Mouse (Mus musculus) left cerebral cortex, adult 2 months (tissue): ENCODE results near the gene Ccdc17. TPM values are rescaled to one million over a fixed set of nuclear protein-coding genes. Genes with fewer than 3 reads are reported as not detected.

ENCODE experiments used
- DNase-seq, 2 experiments: peaks; one replicate each; pipeline ENCODE4 v3.0.0; 2021 to 2022; ENCODE audit warnings: low spot score in 2 of 2, mixed read lengths in 1 of 2; ENCODE audit errors: extremely low spot score in 1 of 2
- H3K27ac ChIP-seq: fragments of 200-600 bp; 2 replicates; pipeline ENCODE4 v1.8.1; 2022
- H3K4me3 ChIP-seq: fragments of 200-600 bp; 2 replicates; pipeline ENCODE4 v1.8.1; 2022
- CTCF ChIP-seq: fragments of 200-600 bp; IDR thresholded peaks from 2 replicates; pipeline ENCODE4 v1.8.1; 2022; ENCODE audit warnings: antibody characterized with exemption, mild to moderate bottlenecking, moderate library complexity
- intact Hi-C: fragments of 180-260 bp; cut with DNase I; formaldehyde crosslinking; loops from one replicate; pipeline ENCODE4 v1.15.1; 2025
- total RNA-seq, 2 experiments: library from RNA; stranded (reverse); gene quantifications; 2 replicates each; pipeline ENCODE4 v1.2.3; 2021

Gene Ccdc17
- total RNA-seq, 2 experiments from 2014 or later = 5.7 to 6.0 TPM

GRCm38 (mm10) chr4:116612621-116613020 is 16.2 kb downstream of the Ccdc17 start:
- TF ChIP-seq CTCF = no peak
- no peak overlapping the region for H3K27ac ChIP-seq
- intact Hi-C loops = no loop called here
- DNase-seq = no peak
- H3K4me3 ChIP-seq = no peak overlapping the region

- intact Hi-C loops = no loop called here
- no peak for TF ChIP-seq CTCF
- DNase-seq = no peak
Observed at GRCm38 (mm10) chr4:116615237-116615636, 18.8 kb downstream of the Ccdc17 start.

GRCm38 (mm10) chr4:116624831-116625230 is 28.4 kb downstream of the Ccdc17 start:
- Histone ChIP-seq H3K27ac (no peak overlapping the region), H3K4me3 (no peak overlapping the region)
- no peak for DNase-seq
- intact Hi-C loops = loop anchor here (5.0 kb wide), 1 partner anchor 68 kb away; the partner anchor contains the start of genes Gpbp1l1 and Tmem69
- no peak for TF ChIP-seq CTCF

More at GRCm38 (mm10) chr4:116615237-116615636, 18.8 kb downstream of the Ccdc17 start:
- Histone ChIP-seq H3K27ac (no peak overlapping the region), H3K4me3 (no peak overlapping the region)

- Histone ChIP-seq H3K4me3 (peak overlapping the region; percentile 99), H3K27ac (peak overlapping the region; percentile 72)
- DNase-seq = peak; percentile 47 to 56
- no peak; the same call in 1 of the 2 replicates for TF ChIP-seq CTCF
- intact Hi-C loops = loop anchor here (2.0 to 5.0 kb wide), 2 partner anchors 24 to 70 kb away; partner anchors contain the start of genes Akr1a1, Gpbp1l1 and Tmem69
Observed at GRCm38 (mm10) chr4:116626658-116627358, 30.4 kb downstream of the Ccdc17 start.

- TF ChIP-seq CTCF = no peak
- peak overlapping the region; percentile 99 for H3K4me3 ChIP-seq
- intact Hi-C loops = loop anchor here (2.0 to 5.0 kb wide), 2 partner anchors 23 to 70 kb away; partner anchors contain the start of genes Akr1a1, Gpbp1l1 and Tmem69
Observed at GRCm38 (mm10) chr4:116627359-116627716, 30.9 kb downstream of the Ccdc17 start.

GRCm38 (mm10) chr4:116627722-116628662 is 31.5 kb downstream of the Ccdc17 start, which contains the start of gene Nasp:
Nasp (minus strand) TSS chr4:116627941.
- H3K27ac ChIP-seq = peak within 1 kb of the TSS; percentile 72
- TF ChIP-seq CTCF = no peak
- H3K4me3 ChIP-seq = peak within 1 kb of the TSS; percentile 99
- DNase-seq = peak; percentile 71 to 74
- intact Hi-C loops = loop anchor here (2.0 to 5.0 kb wide), 2 partner anchors 23 to 71 kb away; partner anchors contain the start of genes Akr1a1, Gpbp1l1 and Tmem69

More at GRCm38 (mm10) chr4:116627359-116627716, 30.9 kb downstream of the Ccdc17 start:
- H3K27ac ChIP-seq = peak overlapping the region; percentile 72
- peak; percentile 85 to 87 for DNase-seq

- no peak for DNase-seq
- Histone ChIP-seq H3K27ac (no peak overlapping the region), H3K4me3 (no peak overlapping the region)
- TF ChIP-seq CTCF = no peak
- intact Hi-C loops = no loop called here
Observed at GRCm38 (mm10) chr4:116635197-116635596, 38.7 kb downstream of the Ccdc17 start.

- no peak overlapping the region for H3K4me3 ChIP-seq
- intact Hi-C loops = no loop called here
- H3K27ac ChIP-seq = no peak overlapping the region
- no peak for TF ChIP-seq CTCF
- DNase-seq = no peak
Observed at GRCm38 (mm10) chr4:116638821-116639220, 42.4 kb downstream of the Ccdc17 start.

- peak; percentile 21 for TF ChIP-seq CTCF
- intact Hi-C loops = no loop called here
Observed at GRCm38 (mm10) chr4:116642071-116642470, 45.6 kb downstream of the Ccdc17 start.

GRCm38 (mm10) chr4:116644326-116644725 is 47.9 kb downstream of the Ccdc17 start:
- no peak for DNase-seq
- TF ChIP-seq CTCF = peak; percentile 48
- intact Hi-C loops = no loop called here
- Histone ChIP-seq H3K27ac (no peak overlapping the region), H3K4me3 (no peak overlapping the region)

More at GRCm38 (mm10) chr4:116642071-116642470, 45.6 kb downstream of the Ccdc17 start:
- DNase-seq = no peak
- Histone ChIP-seq H3K27ac (no peak overlapping the region), H3K4me3 (no peak overlapping the region)

- no peak for TF ChIP-seq CTCF
- Histone ChIP-seq H3K4me3 (no peak overlapping the region), H3K27ac (no peak overlapping the region)
- intact Hi-C loops = no loop called here
- DNase-seq = no peak
Observed at GRCm38 (mm10) chr4:116645624-116646023, 49.2 kb downstream of the Ccdc17 start.

GRCm38 (mm10) chr4:116649411-116649810 is 53.0 kb downstream of the Ccdc17 start:
- intact Hi-C loops = no loop called here
- TF ChIP-seq CTCF = no peak
- DNase-seq = no peak

More at GRCm38 (mm10) chr4:116649411-116649810, 53.0 kb downstream of the Ccdc17 start:
- H3K4me3 ChIP-seq = no peak overlapping the region
- no peak overlapping the region for H3K27ac ChIP-seq

Other genes starting within 250 kb of the Ccdc17 start
- gene Mast2, start 132.5 kb upstream of the Ccdc17 start, total RNA-seq = 100 to 1,000 TPM; 115 to 121 TPM
- gene Ipp, start 89.1 kb upstream of the Ccdc17 start, total RNA-seq = 10 to 100 TPM; 17.8 to 20.2 TPM
- 10 to 100 TPM in 1 of 2 experiments, 1 to 10 TPM in 1; 9.9 to 10.6 TPM for gene Tmem69, start 40.7 kb upstream of the Ccdc17 start, total RNA-seq
- 10 to 100 TPM; 44.5 to 46.9 TPM for gene Gpbp1l1, start 39.0 kb upstream of the Ccdc17 start, total RNA-seq
- 10 to 100 TPM; 32.6 to 34.9 TPM for gene Nasp, start 31.3 kb downstream of the Ccdc17 start, total RNA-seq
- 100 to 1,000 TPM; 376 to 408 TPM for gene Akr1a1, start 55.0 kb downstream of the Ccdc17 start, total RNA-seq
- gene Prdx1, start 88.9 kb downstream of the Ccdc17 start, total RNA-seq = 100 to 1,000 TPM; 136 to 139 TPM
- 10 to 100 TPM; 15.2 to 15.4 TPM for gene Mmachc, start 111.8 kb downstream of the Ccdc17 start, total RNA-seq
- gene Ccdc163, start 111.9 kb downstream of the Ccdc17 start, total RNA-seq = 1 to 10 TPM; 4.2 to 7.6 TPM
- 1 to 10 TPM; 3.8 to 4.6 TPM for gene Tesk2, start 124.3 kb downstream of the Ccdc17 start, total RNA-seq
- gene Toe1, start 211.0 kb downstream of the Ccdc17 start, total RNA-seq = 10 to 100 TPM; 13.0 to 13.4 TPM
- 1 to 10 TPM; 2.5 to 3.8 TPM for gene Mutyh, start 211.1 kb downstream of the Ccdc17 start, total RNA-seq
- gene Hpdl, start 225.1 kb downstream of the Ccdc17 start, total RNA-seq = 1 to 10 TPM; 1.4 to 1.6 TPM